Mouse (Mus musculus) cerebral cortex, adult 2 months (tissue): Measurements from ENCODE around the gene Hcls1.

Source experiments
- WGBS: fragments of 180-500 bp; shearing (Covaris S2); methylation state at CpG from one replicate; pipeline ENCODE4 v1.1.7; 2018; 5-methylcytosine and 5-hydroxymethylcytosine counted together

Hcls1 gene

DNA sequence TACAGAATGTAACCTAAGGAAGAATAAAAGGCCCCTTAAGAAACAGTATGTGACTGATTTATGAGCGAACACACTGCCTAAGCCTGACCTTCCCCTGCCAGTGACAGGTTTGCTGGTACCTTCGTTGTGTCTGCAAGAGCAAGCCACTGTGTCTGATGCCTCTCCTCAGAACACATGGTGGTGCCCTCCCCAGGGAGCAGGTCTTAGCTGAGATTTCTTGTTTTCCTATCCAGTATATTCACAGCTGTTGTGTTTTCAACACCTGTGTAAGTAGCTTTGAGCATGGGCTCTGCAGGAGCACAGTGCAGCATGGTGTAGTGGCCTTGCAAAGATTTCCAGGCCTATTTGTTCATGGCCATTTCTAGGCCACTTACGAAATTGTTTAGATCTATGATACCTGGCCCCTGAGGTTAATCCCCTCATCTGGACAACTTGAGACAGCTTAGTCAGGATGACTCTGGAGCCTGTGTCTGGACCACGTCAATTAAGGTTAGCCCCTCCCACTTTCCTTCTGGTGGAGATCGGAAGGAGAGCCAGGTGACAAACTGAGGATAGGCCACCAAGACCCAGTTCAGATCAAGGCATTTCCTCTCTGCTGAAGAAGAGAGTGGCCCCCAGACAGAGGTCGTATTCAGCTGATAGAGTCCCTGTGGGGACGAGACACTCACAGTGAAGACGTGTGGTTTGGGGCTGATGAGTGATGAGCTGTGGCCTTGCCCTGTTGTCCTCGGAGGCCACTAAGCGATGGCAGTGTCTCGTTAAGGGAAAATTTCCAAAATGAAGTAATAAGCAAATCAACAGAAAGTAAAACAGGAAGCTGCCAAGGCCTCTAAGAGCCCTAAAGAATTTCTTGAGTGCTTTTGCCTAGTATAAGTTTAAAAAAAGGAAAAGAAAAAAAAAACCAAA lies 4.3 kb upstream of the Hcls1 start:
- WGBS, result 84% methylated on average over 11 of the region's 11 CpGs

DNA sequence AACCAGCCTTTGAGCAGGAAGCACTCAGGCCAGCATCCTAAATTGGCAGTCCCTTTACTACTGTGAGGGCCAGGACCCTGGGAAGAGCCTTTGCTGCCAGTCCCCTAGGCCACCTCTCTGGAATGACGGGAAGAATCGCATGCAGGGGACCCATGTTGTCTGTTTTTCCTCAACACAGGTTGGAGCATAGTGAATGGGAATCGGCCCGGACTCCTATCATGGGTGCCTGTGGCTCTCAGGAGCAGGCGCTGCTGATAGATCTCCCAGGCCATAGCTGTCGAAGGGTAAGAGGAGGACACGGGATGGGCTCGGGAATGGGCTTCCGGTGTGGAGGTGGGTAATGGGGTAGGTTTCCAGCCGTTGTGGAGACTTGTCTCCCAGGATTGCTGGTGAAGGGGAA lies 3.4 kb upstream of the Hcls1 start:
- WGBS, result 93% methylated on average over 10 of the region's 10 CpGs

DNA sequence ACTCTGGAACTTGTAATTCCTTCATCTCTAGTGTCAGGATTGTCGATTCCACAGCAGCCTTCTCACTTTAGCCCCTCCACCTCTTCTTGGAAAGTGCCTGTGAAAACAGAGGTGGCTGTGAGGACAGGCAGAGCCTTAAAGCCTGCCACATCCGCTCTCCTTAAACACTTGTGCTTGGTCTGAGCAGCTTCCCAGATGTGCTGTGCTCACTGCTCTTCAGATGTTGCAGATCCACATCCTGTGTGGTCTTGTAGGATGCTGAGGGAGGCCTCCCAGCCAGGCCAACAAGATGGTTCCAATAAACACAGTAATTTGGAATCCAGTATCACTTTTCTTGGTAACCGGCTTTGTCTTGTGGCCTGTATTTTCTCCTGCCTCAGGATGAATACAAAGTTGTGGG lies 2.8 kb upstream of the Hcls1 start:
- 72% methylated on average over 3 of the region's 3 CpGs for WGBS

DNA sequence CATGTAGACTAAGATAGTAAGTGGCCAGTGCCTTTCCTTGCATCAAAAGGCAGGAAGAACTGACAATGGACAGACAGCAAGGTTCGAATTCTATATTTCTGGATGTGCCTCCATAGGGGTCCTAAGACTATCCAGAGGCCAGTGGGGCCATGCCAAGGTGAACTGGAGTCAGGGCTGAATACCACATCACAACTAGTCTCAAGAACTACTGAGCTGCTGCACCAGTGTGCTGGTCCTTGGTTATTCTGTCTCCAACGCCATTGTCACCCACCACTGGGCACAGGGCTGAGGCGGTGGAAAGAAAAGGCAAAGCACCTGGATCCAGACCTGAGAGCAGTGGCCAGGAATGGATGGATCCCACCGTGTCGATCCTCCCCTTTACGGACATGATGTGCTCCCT lies 2.2 kb upstream of the Hcls1 start:
- 95% methylated on average over 6 of the region's 6 CpGs for WGBS

DNA sequence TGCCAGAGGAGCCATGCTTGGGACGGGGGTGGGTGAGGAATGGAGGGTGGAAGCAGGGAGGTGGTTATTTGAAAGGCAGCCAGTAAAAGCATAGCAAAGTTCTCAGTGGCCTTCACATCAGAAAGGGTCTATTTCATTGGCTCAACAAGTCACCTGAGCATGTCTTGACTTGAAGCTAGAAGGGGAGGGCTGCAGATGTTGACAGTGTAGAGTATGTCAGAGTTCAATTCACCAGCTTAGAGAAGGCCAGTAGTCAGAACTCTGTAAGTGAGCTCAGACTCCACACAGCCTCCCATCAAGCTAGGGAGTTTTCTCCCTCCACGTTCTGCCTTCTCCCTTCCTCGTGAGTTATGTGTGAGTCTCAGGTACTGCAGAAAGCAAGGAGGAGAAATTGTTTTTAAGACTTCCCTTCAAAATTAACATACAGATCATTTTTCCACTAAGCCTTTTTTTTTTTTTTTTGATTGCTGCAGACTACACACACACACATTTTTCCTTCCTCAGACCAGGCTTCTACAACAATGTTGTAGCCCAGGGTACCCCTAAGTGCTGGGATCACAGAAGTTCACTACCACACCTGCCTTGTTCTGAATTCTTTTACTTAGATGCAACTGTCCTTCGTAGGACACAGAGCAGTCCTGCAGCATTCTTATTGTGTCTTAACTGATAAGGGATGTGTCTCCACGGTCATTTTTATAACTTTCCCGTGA lies 497 bp upstream of the Hcls1 start:
- 55% methylated on average over 6 of the region's 6 CpGs for WGBS

DNA sequence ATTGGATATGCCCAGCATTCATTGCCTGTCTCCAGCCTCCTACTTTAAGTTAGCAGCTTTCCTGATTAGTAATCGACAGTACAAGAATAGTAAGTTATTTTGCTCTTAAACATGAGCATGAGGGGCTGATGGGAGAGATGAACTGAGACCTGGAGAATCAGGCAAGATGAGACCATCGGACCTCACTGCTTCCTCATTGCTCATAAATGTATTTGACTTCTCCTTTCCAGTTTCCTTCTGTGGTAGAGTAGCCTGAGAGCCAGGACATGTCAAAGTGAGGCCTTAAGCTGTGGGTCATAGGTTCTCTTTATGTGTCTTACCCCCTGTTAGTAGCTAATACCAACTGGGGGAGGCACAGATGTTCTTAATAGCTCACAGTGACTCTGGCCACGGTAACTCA lies 1.0 kb downstream of the Hcls1 start:
- 88% methylated on average over 3 of the region's 3 CpGs for WGBS

DNA sequence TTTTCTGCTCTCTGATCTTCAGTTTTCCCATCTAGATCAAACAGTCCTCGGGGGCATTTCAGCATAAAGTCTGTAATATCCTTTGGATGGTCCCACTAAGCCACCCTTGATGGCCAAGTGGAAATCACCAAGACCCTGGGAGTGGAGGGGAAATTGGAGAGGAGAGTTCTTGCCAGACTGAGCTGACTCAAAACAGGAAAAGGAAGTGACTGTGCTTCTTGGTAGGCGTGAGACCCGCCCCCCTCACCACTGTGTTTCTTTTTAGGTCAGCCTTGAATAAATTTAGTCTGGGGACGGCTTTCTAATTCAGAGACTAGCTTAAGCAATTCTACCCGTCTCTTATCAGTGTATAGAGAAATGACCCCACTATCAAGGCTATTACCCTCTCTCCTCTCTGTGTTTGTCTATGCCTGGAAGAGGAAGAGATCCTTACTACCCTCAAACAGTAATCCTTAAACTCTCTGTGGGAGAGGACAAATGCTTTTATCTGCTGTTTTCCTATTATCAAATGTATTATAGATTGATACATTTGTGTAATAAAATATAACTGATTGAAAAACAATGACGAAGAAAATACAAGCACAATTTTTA lies 6.4 kb downstream of the Hcls1 start:
- WGBS, result 54% methylated on average over 6 of the region's 6 CpGs

DNA sequence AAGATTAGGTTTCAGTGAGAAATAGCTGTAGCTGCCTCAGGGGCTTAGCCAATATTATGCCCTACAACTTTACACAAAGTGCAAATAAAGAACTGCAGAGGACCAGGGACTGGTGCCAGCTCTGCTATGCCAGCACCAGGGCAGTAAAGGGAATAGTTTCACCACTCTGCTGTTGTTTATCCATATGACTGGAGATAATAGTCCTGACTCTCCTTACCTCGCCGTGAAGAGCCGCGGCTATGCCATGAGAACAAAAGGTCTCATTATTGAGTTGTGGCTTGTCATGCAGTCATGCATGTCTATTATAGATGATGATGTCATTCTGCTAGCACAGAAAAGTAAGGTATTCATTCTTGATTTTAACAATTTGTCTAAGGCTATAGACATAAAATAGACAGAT lies 7.1 kb downstream of the Hcls1 start:
- 48% methylated on average over 4 of the region's 4 CpGs for WGBS

DNA sequence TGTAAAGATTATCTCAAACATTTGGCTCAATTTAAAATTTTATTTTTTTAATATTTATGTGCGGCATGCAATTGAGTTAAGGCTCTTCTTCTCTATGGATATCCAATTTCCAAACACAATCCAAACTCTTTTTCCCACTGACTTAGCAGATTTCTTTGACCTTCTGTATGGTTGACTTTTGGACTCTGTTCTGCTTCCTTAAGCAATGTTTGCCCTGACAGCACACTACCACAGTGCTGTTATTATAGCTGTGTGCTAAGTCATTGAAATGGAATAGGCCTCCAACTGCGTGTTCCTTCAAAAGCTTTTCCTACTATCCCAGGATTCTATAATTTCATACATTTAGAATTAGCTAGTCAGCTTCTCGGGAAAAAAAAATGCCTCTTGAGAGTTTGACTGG lies 8.8 kb downstream of the Hcls1 start:
- 88% methylated on average over 3 of the region's 3 CpGs for WGBS

DNA sequence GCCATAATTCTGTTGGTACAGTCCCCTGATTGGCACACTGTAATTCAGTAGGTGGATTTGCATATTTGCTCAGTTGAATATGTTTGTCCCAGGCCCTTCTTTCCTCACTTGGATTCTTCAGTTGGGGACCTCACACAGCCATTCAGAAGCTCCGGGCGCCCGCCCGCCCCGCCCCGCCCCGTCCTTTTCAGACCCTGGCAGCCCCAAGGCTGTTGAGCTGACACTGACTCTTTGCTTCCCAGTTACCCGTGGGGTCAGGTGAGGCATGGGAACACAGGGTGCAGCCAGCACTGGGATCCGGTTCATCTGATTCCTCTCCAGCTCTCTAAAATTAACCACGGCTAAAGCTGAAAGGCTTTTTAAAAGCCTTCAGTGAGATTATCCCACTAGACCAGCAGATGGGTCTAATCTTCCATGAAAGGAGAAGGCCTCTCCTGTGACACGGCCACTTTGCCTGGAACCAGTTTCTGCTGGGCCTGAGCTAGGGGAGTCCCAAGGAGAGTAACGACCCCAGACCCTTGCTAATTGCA lies 10.2 kb downstream of the Hcls1 start:
- WGBS, result 26% methylated on average over 12 of the region's 12 CpGs

DNA sequence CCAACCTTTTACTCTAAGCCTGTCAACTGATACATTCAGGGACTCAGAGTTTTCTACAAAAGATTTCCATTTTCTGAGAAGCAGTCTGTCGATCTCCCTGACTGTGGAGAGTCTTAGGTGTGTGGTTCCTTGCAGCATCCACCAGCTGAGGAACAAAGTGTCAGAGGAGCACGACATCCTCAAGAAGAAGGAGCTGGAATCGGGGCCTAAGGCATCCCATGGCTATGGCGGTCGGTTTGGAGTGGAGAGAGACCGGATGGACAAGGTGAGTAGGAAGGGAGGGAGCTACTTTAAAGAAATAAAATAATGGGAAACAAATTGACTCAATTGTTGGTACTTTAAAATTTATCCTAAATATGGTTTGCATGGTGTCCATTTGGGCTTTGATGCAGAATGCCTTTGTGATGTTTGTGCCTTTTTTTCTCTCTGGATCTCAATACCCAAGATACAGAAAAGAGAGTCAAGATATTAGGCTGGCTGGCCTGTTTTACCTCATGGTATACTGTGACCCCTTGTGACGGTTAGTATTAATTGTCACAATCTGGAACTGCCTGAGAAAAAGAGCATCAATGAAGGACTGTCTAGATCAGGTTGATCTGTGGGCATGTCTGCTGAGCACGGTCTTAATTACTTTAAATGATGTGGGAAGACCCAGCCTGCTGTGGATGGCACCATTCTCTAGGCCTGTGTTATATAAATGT lies 11.8 kb downstream of the Hcls1 start:
- WGBS, result 91% methylated on average over 8 of the region's 8 CpGs

DNA sequence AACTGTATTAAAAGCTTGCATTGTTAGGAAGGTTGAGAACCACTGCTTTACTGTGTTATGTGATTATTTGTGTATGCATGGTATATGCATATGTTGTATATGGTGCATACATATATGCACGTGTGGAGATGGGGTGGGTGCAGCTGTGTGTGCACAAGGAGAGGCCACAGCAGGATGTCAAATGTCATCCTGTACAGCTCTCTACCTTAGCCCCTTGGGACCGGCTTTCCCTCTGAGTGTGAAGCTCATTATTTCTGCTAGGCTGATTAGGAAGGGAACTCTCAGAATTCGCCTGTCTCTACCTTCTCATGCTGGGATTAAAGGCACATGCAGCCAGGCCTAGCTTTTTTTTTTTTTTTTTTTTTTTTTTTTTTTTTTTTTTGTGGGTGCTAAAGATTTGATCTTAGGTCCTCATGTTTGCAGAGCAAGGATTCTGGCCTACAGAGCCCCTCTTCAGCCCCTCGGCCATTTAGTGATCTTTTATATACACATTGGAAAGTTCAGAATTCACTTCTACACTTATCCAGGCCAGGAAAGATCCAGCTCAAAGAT lies 12.9 kb downstream of the Hcls1 start:
- 69% methylated on average over 4 of the region's 4 CpGs for WGBS

DNA sequence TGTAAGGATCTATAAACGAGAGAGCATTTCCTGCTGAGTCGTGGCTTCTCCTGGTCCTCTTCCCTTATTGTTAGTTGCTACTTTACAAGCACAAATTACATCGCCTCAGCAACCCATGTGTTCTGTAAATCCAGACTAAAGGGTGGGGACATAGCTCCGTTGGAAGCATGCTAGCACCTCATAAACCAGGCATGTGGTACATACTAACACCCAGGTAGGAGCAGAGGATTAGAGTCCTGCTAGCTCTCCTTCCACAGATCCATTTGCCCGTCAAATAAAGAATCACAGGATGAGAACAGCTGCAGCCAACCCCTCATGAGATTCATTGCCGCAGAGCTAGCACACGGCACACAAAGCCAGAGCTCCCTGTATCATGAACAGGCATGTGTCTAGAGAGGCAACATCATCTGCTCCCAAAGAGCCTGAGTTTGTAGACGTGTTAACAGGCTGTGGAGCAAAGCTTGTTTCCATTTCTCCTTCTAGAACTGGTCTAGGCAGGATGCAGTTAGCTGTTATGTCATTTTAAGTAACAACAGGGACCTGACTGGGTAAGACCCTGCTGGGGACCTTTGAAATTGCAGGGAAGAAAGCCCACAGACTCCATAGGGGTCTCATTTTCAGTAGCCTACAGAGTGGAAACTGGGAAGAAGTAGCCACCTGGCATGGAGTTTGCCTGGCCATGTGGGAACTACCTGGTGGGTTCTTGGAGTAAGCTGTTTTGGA lies 15.0 kb downstream of the Hcls1 start:
- 65% methylated on average over 8 of the region's 8 CpGs for WGBS

DNA sequence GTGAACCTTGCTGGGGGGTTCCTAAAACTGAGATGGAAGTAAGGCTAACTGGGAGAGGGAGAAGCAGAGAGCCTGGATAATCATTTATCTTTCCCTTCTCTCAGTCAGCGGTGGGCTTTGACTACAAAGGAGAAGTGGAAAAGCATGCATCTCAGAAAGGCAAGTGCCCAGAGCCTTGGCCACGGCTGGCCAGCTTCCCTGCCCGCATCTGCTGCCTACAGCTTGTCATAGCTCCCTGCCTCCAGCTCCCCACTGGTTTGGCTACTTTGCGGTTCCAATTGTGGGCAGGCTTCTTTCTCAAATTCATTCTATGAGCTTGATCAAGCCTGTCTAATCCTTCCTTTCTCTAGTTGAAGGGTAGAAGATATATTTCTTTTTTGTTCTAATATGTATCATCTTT lies 16.2 kb downstream of the Hcls1 start:
- whole genome bisulfite sequencing, result 56% methylated on average over 4 of the region's 4 CpGs

DNA sequence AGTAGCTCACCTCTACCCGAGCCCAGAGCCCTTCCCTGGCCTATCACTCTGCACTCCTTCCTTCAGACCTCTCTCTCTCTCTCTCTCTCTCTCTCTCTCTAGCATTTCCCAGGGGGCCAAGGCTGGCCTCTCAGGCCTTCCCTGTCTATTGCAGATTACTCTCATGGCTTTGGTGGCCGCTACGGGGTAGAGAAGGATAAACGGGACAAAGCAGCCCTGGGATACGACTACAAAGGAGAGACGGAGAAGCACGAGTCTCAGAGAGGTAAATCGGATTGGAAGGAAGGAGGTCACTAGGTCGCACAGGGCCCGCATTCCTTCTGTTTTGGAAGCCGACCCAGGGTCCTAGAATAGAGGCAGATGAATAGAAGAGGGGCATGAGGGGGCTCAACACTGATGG lies 20.3 kb downstream of the Hcls1 start:
- WGBS, result 66% methylated on average over 11 of the region's 11 CpGs

DNA sequence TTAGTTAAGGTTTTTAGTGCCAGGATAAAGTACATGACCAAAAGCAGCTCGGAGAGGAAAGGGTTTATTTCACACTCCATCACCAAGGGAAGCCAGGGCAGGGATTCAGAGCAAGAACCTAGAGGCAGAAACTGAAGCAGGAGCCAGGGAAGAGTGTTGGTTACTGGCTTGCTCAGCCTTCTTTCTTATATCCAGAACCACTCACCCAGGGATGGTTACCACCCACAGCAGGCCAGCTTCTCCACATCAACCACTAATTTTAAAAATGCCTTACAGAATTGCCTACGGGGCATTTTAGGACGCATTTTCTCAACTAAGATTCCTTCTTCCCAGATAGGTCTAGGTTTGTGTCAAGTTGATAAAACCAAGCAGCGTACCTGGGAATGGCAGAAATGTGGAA lies 28.6 kb downstream of the Hcls1 start:
- WGBS, result 68% methylated on average over 4 of the region's 4 CpGs

DNA sequence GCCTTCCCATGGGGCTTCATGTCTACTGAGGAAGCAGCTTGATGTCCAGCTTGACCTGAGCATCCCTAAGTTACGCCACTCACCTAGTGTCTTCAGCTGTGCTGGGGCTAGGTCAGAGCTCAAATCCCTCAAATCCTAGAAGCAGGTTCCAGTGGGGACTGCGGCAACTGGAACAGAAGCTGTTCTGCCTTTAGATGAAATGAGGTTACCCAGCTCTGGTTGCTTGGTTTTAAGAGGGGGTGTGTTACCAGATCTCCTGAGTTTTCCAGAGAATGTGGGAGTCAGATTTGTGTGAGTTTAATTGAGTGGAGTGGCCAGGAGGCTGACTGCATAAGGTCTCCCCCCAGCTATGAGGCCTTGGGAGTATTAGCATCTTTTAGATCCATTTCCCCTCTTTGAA lies 44.3 kb downstream of the Hcls1 start:
- WGBS, result 81% methylated on average over 2 of the region's 2 CpGs

DNA sequence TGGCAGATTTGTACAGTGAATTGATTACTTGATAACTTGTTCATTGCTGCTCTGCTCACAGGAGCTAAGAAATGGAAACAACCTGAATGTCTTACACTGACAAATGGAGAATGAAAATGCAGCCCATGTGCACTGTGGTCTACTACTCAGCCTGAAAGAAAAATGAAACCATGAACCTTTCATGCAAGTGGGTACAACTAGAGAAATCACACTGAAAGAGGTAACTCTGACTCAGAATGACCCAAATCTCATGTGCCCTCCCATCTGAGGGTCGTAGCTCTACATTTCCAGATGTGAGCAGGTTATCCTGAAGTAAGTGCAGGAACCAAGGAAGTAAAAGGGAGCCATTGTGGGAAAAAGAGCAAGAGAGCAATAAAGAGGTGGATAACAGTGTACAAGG lies 49.0 kb downstream of the Hcls1 start:
- WGBS, result 74% methylated on average over 1 of the region's 1 CpGs

DNA sequence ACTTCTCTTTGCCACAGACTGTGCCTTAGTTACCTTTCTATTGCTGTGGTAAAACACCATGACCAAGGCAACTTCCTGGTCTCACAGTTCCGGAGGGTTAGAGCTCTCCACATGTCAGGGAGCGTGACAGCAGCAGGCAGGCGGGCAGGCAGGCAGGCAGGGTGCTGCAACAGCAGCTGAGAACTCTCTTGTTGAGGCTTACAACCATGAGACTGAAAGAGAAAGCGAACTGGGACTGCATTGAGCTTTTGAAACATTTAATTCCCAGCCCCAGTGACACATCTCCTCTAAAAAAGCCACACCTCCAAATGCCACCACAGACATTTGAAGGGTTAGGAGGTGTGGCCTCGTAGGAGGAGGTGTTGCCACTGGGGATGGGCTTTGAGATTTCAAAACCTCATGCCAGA lies 50.9 kb downstream of the Hcls1 start:
- WGBS, result 74% methylated on average over 5 of the region's 5 CpGs

DNA sequence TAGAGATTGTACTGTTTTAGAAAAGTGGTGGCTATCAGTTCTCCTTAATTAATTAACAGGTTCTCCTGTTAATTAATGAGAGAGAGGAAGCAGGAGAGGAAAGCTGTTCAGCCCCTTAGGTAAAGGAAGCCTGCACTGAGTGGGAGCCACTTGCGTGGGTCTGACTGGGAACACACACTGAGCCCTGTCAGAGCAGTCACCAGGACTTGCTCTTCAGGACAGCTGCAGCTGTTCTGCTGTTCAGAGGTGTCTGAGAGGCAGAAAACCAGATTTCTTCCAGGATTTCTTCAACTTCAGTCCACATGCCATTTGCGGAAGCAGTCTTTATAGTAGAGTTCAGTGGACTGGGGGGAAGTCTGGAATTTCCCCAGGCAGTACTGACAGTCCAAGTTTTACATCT lies 52.6 kb downstream of the Hcls1 start:
- 68% methylated on average over 2 of the region's 2 CpGs for WGBS

DNA sequence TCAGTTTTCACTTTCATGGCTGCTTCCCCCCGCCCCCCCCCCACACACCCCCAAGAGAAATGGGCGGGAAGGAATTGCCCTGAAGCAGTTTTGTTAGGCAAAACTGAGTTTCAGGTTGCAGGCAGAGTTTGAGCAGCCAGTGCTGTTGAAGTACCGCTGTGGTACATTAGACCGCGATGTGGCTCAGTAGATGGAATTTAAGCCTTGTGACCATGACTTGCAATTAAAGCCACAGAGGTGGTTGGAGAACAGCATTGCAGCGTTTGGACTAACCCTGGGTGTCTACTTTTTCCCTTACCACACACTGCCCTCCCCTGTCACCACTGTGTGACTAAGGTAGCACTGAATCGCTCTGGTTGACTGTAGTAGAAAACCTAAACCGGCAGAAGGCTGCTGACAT lies 54.7 kb downstream of the Hcls1 start:
- 67% methylated on average over 8 of the region's 8 CpGs for WGBS
